Mouse (Mus musculus): ENCODE measurements at regions not wholly inside any gene's neighbourhood (a gene's known extent, or its start where the extent isn't known, plus 50 kb on each side); places are given as distances from the start of the nearest gene placed in this dataset.

- TF ChIP-seq POLR2A (IDR thresholded peaks at IDR 0.05; ENCODE audit: low read depth, low read length) (no peak), CTCF (IDR thresholded peaks at IDR 0.05; ENCODE audit: extremely low read depth, insufficient read length, insufficient replicate concordance, low read depth, low read length) (no peak)
- WGBS: 75% methylated on average over 4 of the region's 4 CpGs
- no peaks in the 10 kb centered on the region for H3K27me3 ChIP-seq (ENCODE audit: control insufficient read depth, insufficient read depth, low read length)
- H3K4me1 ChIP-seq (ENCODE audit: control insufficient read depth, insufficient read depth, insufficient read length, low read length): no peaks in the 10 kb centered on the region
- H3K4me3 ChIP-seq (ENCODE audit: low read depth, low read length): no peak overlapping the region
- H3K36me3 ChIP-seq (ENCODE audit: control insufficient read depth, insufficient read depth, low read length): no peaks in the 10 kb centered on the region
- no peak overlapping the region for H3K27ac ChIP-seq (ENCODE audit: insufficient read depth, low read depth, low read length)
Observed at GRCm38 (mm10) chr19:55985518-55985917, 243.9 kb downstream of the Tcf7l2 start.

- H3K4me3 ChIP-seq (ENCODE audit: low read depth, low read length): no peak overlapping the region
- H3K27ac ChIP-seq (ENCODE audit: insufficient read depth, low read depth, low read length): no peak overlapping the region
- H3K27me3 ChIP-seq (ENCODE audit: control insufficient read depth, insufficient read depth, low read length): no peaks in the 10 kb centered on the region
- TF ChIP-seq CTCF (IDR thresholded peaks at IDR 0.05; ENCODE audit: extremely low read depth, insufficient read length, insufficient replicate concordance, low read depth, low read length): no peak
- no peak for TF ChIP-seq POLR2A (IDR thresholded peaks at IDR 0.05; ENCODE audit: low read depth, low read length)
- H3K36me3 ChIP-seq (ENCODE audit: control insufficient read depth, insufficient read depth, low read length): no peaks in the 10 kb centered on the region
- 80% methylated on average over 21 of the region's 21 CpGs for WGBS
- H3K4me1 ChIP-seq (ENCODE audit: control insufficient read depth, insufficient read depth, insufficient read length, low read length): no peaks in the 10 kb centered on the region
Observed at GRCm38 (mm10) chr19:55991791-55992726, 250.4 kb downstream of the Tcf7l2 start.

- Histone ChIP-seq H3K36me3 (ENCODE audit: control insufficient read depth, insufficient read depth, low read length) (no peaks in the 10 kb centered on the region), H3K4me3 (ENCODE audit: low read depth, low read length) (no peak overlapping the region), H3K27me3 (ENCODE audit: control insufficient read depth, insufficient read depth, low read length) (no peaks in the 10 kb centered on the region), H3K27ac (ENCODE audit: insufficient read depth, low read depth, low read length) (no peak overlapping the region), H3K4me1 (ENCODE audit: control insufficient read depth, insufficient read depth, insufficient read length, low read length) (no peaks in the 10 kb centered on the region)
- TF ChIP-seq POLR2A (IDR thresholded peaks at IDR 0.05; ENCODE audit: low read depth, low read length): no peak
- TF ChIP-seq CTCF (IDR thresholded peaks at IDR 0.05; ENCODE audit: extremely low read depth, insufficient read length, insufficient replicate concordance, low read depth, low read length): no peak
- 29% methylated on average over 5 of the region's 5 CpGs for WGBS
Observed at GRCm38 (mm10) chr19:55992727-55993066, 251.1 kb downstream of the Tcf7l2 start.

- no peaks in the 10 kb centered on the region for H3K27me3 ChIP-seq (ENCODE audit: control insufficient read depth, insufficient read depth, low read length)
- no peak overlapping the region for H3K27ac ChIP-seq (ENCODE audit: insufficient read depth, low read depth, low read length)
- TF ChIP-seq CTCF (IDR thresholded peaks at IDR 0.05; ENCODE audit: extremely low read depth, insufficient read length, insufficient replicate concordance, low read depth, low read length): no peak
- TF ChIP-seq POLR2A (IDR thresholded peaks at IDR 0.05; ENCODE audit: low read depth, low read length): no peak
- H3K36me3 ChIP-seq (ENCODE audit: control insufficient read depth, insufficient read depth, low read length): no peaks in the 10 kb centered on the region
- H3K4me3 ChIP-seq (ENCODE audit: low read depth, low read length): no peak overlapping the region
- H3K4me1 ChIP-seq (ENCODE audit: control insufficient read depth, insufficient read depth, insufficient read length, low read length): no peaks in the 10 kb centered on the region
- WGBS: 28% methylated on average over 2 of the region's 2 CpGs
Observed at GRCm38 (mm10) chr19:55995721-55996120, 254.1 kb downstream of the Tcf7l2 start.

- Histone ChIP-seq H3K27me3 (ENCODE audit: control insufficient read depth, insufficient read depth, low read length) (no peaks in the 10 kb centered on the region), H3K4me3 (ENCODE audit: low read depth, low read length) (no peak overlapping the region), H3K27ac (ENCODE audit: insufficient read depth, low read depth, low read length) (no peak overlapping the region), H3K36me3 (ENCODE audit: control insufficient read depth, insufficient read depth, low read length) (no peaks in the 10 kb centered on the region), H3K4me1 (ENCODE audit: control insufficient read depth, insufficient read depth, insufficient read length, low read length) (no peaks in the 10 kb centered on the region)
- WGBS: 89% methylated on average over 15 of the region's 15 CpGs
- TF ChIP-seq POLR2A (IDR thresholded peaks at IDR 0.05; ENCODE audit: low read depth, low read length) (no peak), CTCF (IDR thresholded peaks at IDR 0.05; ENCODE audit: extremely low read depth, insufficient read length, insufficient replicate concordance, low read depth, low read length) (no peak)
Observed at GRCm38 (mm10) chr19:55998454-55999180, 257.0 kb downstream of the Tcf7l2 start.

- TF ChIP-seq CTCF (IDR thresholded peaks at IDR 0.05; ENCODE audit: extremely low read depth, insufficient read length, insufficient replicate concordance, low read depth, low read length) (no peak), POLR2A (IDR thresholded peaks at IDR 0.05; ENCODE audit: low read depth, low read length) (no peak)
- Histone ChIP-seq H3K36me3 (ENCODE audit: control insufficient read depth, insufficient read depth, low read length) (no peaks in the 10 kb centered on the region), H3K4me3 (ENCODE audit: low read depth, low read length) (no peak overlapping the region), H3K27me3 (ENCODE audit: control insufficient read depth, insufficient read depth, low read length) (no peaks in the 10 kb centered on the region), H3K4me1 (ENCODE audit: control insufficient read depth, insufficient read depth, insufficient read length, low read length) (no peaks in the 10 kb centered on the region), H3K27ac (ENCODE audit: insufficient read depth, low read depth, low read length) (no peak overlapping the region)
- WGBS: 73% methylated on average over 3 of the region's 3 CpGs
Observed at GRCm38 (mm10) chr19:55999409-55999808, 257.8 kb downstream of the Tcf7l2 start.

GRCm38 (mm10) chr19:56001428-56001827, 259.8 kb downstream of the Tcf7l2 start:
- Histone ChIP-seq H3K4me3 (ENCODE audit: low read depth, low read length) (no peak overlapping the region), H3K4me1 (ENCODE audit: control insufficient read depth, insufficient read depth, insufficient read length, low read length) (no peaks in the 10 kb centered on the region), H3K36me3 (ENCODE audit: control insufficient read depth, insufficient read depth, low read length) (no peaks in the 10 kb centered on the region), H3K27ac (ENCODE audit: insufficient read depth, low read depth, low read length) (no peak overlapping the region), H3K27me3 (ENCODE audit: control insufficient read depth, insufficient read depth, low read length) (no peaks in the 10 kb centered on the region)
- 75% methylated on average over 3 of the region's 3 CpGs for whole genome bisulfite sequencing
- TF ChIP-seq POLR2A (IDR thresholded peaks at IDR 0.05; ENCODE audit: low read depth, low read length) (no peak), CTCF (IDR thresholded peaks at IDR 0.05; ENCODE audit: extremely low read depth, insufficient read length, insufficient replicate concordance, low read depth, low read length) (no peak)

Data from small intestine, adult 2 months (tissue).